21 mouse cellular contexts compared by ENCODE assay signal in the genomic region with DNA sequence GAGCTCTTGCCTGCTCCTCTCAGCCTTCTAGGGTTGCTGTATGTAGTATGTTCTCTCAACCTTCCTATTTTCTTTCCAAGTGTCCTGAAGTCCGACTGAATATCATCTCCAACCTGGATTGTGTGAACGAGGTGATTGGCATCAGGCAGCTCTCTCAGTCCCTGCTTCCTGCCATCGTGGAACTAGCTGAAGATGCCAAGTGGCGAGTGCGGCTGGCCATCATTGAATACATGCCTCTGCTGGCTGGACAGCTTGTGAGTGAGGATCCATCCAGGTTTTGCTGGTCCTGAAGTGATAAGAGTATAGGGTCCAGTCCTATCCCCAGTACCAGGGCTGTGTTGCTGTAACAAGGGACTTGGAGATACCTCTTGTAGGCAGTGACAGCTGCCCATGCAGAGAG. TPM values are rescaled to one million over a fixed set of nuclear protein-coding genes. Genes with fewer than 3 reads are reported as not detected.
DNase-seq lines count a peak whose midpoint lies in the region; ATAC-seq lines count a peak whose summit lies in the region.
"Had no signal": no experiment of that assay in that cellular context is flagged by ENCODE, and none has a peak within 500 bp of the region (broad histone marks: within the 10 kb centered on the region; RNA-seq: fewer than 3 reads in every experiment).

No protein-coding gene starts in this region.

- DNase-seq in heart, adult 11 months: peak; percentile 80
- no peak for DNase-seq in heart, embryonic 10.5 days (ENCODE audit: low spot score)
- peak; percentile 81 for DNase-seq in midbrain, embryonic 11.5 days (ENCODE audit: low spot score, missing footprints)
- DNase-seq: adrenal gland, adult 2 months; adrenal gland, adult 8-10 months; adrenal gland, postnatal 10 days; adrenal gland, postnatal 14 days; adrenal gland, postnatal 25 days; adrenal gland, postnatal 36 days; B cell, adult 2 months; cerebellum, adult 11 months; cerebellum, adult 11-12 months; cerebellum, adult 18-20 months had no signal

- H3K9ac ChIP-seq in midbrain, embryonic 11.5 days (ENCODE audit: low read length): no peak overlapping the region
- H3K9ac ChIP-seq in midbrain, embryonic 15.5 days: no peak overlapping the region

- H3K4me3 ChIP-seq in heart, embryonic 10.5 days: no peak overlapping the region
- H3K4me3 ChIP-seq in midbrain, embryonic 11.5 days (ENCODE audit: low read depth, low read length): no peak overlapping the region
- no peak overlapping the region for H3K4me3 ChIP-seq in midbrain, embryonic 15.5 days

- H3K27ac ChIP-seq in heart, embryonic 10.5 days: no peak overlapping the region
- no peak overlapping the region for H3K27ac ChIP-seq in midbrain, embryonic 11.5 days (ENCODE audit: low read depth, low read length)
- H3K27ac ChIP-seq in midbrain, embryonic 15.5 days: no peak overlapping the region

- no peaks in the 10 kb centered on the region for H3K27me3 ChIP-seq in heart, embryonic 10.5 days (ENCODE audit: insufficient read depth, poor library complexity, severe bottlenecking)
- no peaks in the 10 kb centered on the region for H3K27me3 ChIP-seq in midbrain, embryonic 11.5 days (ENCODE audit: control insufficient read depth, insufficient read depth, low read length)
- H3K27me3 ChIP-seq in midbrain, embryonic 15.5 days (replicated peaks): no peaks in the 10 kb centered on the region
- H3K27me3 ChIP-seq: CH12.LX, Patski had no signal

- ATAC-seq in midbrain, embryonic 11.5 days (ENCODE audit: low FRiP score): no peak
- ATAC-seq in midbrain, embryonic 15.5 days (replicated peaks): no peak
- ATAC-seq: activated CD4-positive, CD25-positive, alpha-beta regulatory T cell, adult 4 months; CD4-positive, CD25-positive, alpha-beta regulatory T cell, adult 4 months; Patski had no signal

- H3K36me3 ChIP-seq in heart, embryonic 10.5 days: peaks cover 100% of the 10 kb centered on the region
- H3K36me3 ChIP-seq in midbrain, embryonic 11.5 days (ENCODE audit: control insufficient read depth, insufficient read depth, low read length): peaks cover 72% of the 10 kb centered on the region
- H3K36me3 ChIP-seq in midbrain, embryonic 15.5 days (replicated peaks): peaks cover 96% of the 10 kb centered on the region

- no peaks in the 10 kb centered on the region for H3K4me1 ChIP-seq in heart, embryonic 10.5 days
- no peaks in the 10 kb centered on the region for H3K4me1 ChIP-seq in midbrain, embryonic 11.5 days (ENCODE audit: control insufficient read depth, insufficient read depth, low read length)
- no peaks in the 10 kb centered on the region for H3K4me1 ChIP-seq in midbrain, embryonic 15.5 days

- 92% methylated on average over 5 of the region's 5 CpGs for WGBS in heart, embryonic 10.5 days
- WGBS in midbrain, embryonic 11.5 days: 93% methylated on average over 5 of the region's 5 CpGs
- 97% methylated on average over 5 of the region's 5 CpGs for WGBS in midbrain, embryonic 15.5 days

- H3K9me3 ChIP-seq in heart, embryonic 10.5 days: no peaks in the 10 kb centered on the region
- no peaks in the 10 kb centered on the region for H3K9me3 ChIP-seq in midbrain, embryonic 11.5 days (ENCODE audit: control insufficient read depth, low read length)
- no peaks in the 10 kb centered on the region for H3K9me3 ChIP-seq in midbrain, embryonic 15.5 days
- H3K9me3 ChIP-seq: G1E had no signal

- H3K4me2 ChIP-seq in midbrain, embryonic 11.5 days: no peak overlapping the region
- H3K4me2 ChIP-seq in midbrain, embryonic 15.5 days: no peak overlapping the region

RNA-seq across cellular contexts. Expression of gene Ppp2r1a, which starts 15.3 kb away (rescaled TPM):
- polyA plus RNA-seq in heart, embryonic 10.5 days (2016; fragmentation: Nextera tagmentation; extraction: Ambion mirVana): 407 and 413 TPM in 2 replicates
- 542 and 558 TPM in 2 replicates for polyA plus RNA-seq in midbrain, embryonic 11.5 days (2014; fragmentation: Nextera tagmentation; extraction: Ambion mirVana)
- 786 and 809 TPM in 2 replicates for polyA plus RNA-seq in midbrain, embryonic 15.5 days (2015; fragmentation: Nextera tagmentation; extraction: Ambion mirVana)

RNA-seq across cellular contexts. Expression of gene Vmn1r233, which starts 35.9 kb away (rescaled TPM):
- polyA plus RNA-seq in heart, embryonic 10.5 days (2016; fragmentation: Nextera tagmentation; extraction: Ambion mirVana): not detected in 2 replicates
- not detected in 2 replicates for polyA plus RNA-seq in midbrain, embryonic 11.5 days (2014; fragmentation: Nextera tagmentation; extraction: Ambion mirVana)
- not detected in 2 replicates for polyA plus RNA-seq in midbrain, embryonic 15.5 days (2015; fragmentation: Nextera tagmentation; extraction: Ambion mirVana)
- polyA plus RNA-seq: activated CD4-positive, CD25-positive, alpha-beta regulatory T cell, adult 4 months; adrenal gland, adult 2 months; brain, embryonic 14.5 days; C2C12; G1E; Patski had no signal

RNA-seq across cellular contexts. Expression of gene Vmn1r232, which starts 40.9 kb away (rescaled TPM):
- polyA plus RNA-seq in heart, embryonic 10.5 days (2016; fragmentation: Nextera tagmentation; extraction: Ambion mirVana): not detected in 2 replicates
- polyA plus RNA-seq in midbrain, embryonic 11.5 days (2014; fragmentation: Nextera tagmentation; extraction: Ambion mirVana): not detected in 2 replicates
- not detected in 2 replicates for polyA plus RNA-seq in midbrain, embryonic 15.5 days (2015; fragmentation: Nextera tagmentation; extraction: Ambion mirVana)
- polyA plus RNA-seq: activated CD4-positive, CD25-positive, alpha-beta regulatory T cell, adult 4 months; adrenal gland, adult 2 months; brain, embryonic 14.5 days; C2C12; CD4-positive, CD25-positive, alpha-beta regulatory T cell, adult 4 months; G1E; Patski had no signal

RNA-seq across cellular contexts. Expression of gene Zfp160, which starts 48.3 kb away (rescaled TPM):
- polyA plus RNA-seq in heart, embryonic 10.5 days (2016; fragmentation: Nextera tagmentation; extraction: Ambion mirVana): 10.1 TPM in 2 replicates
- 15.9 and 18.5 TPM in 2 replicates for polyA plus RNA-seq in midbrain, embryonic 11.5 days (2014; fragmentation: Nextera tagmentation; extraction: Ambion mirVana)
- 17.7 and 20.4 TPM in 2 replicates for polyA plus RNA-seq in midbrain, embryonic 15.5 days (2015; fragmentation: Nextera tagmentation; extraction: Ambion mirVana)

RNA-seq across cellular contexts. Expression of gene Vmn1r231, which starts 55.5 kb away (rescaled TPM):
- not detected in 2 replicates for polyA plus RNA-seq in heart, embryonic 10.5 days (2016; fragmentation: Nextera tagmentation; extraction: Ambion mirVana)
- not detected in 2 replicates for polyA plus RNA-seq in midbrain, embryonic 11.5 days (2014; fragmentation: Nextera tagmentation; extraction: Ambion mirVana)
- polyA plus RNA-seq in midbrain, embryonic 15.5 days (2015; fragmentation: Nextera tagmentation; extraction: Ambion mirVana): not detected in 2 replicates
- polyA plus RNA-seq: adrenal gland, adult 2 months; brain, embryonic 14.5 days; C2C12; CD4-positive, CD25-positive, alpha-beta regulatory T cell, adult 4 months; G1E; Patski had no signal
